Mouse (Mus musculus) forebrain, embryonic 11.5 days (tissue): Measurements from ENCODE around the gene Cfap97. TPM values are rescaled to one million over a fixed set of nuclear protein-coding genes. Genes with fewer than 3 reads are reported as not detected.

Experiments
- microRNA-seq: library from miRNA; unstranded; fragments of <30 nt; microRNA quantifications from one replicate; pipeline ENCODE4, GENCODE M21; 2016; ENCODE audit not compliant: insufficient number of aligned reads
- polyA plus RNA-seq: library from polyadenylated mRNA; unstranded; fragments of >200 nt; fragmentation: Nextera tagmentation; extraction: Ambion mirVana; gene quantifications from 2 replicates; pipeline ENCODE4 v1.2.1, GENCODE M21; 2014

The Cfap97 gene
- polyA plus RNA-seq, 1 experiment from 2014 or later = 15.6 TPM

Small RNAs within 50 kb of the gene (microRNA-seq; reads per million reads assigned to microRNA genes)
- not detected for gene Gm23812

Other genes with a start within 250 kb of the Cfap97 start
- 0.23 TPM in 1 of 2 replicates, not detected in the other for gene Ccdc110, start 217.2 kb upstream of the Cfap97 start, polyA plus RNA-seq
- 3.2 and 4.7 TPM in 2 replicates for gene 1700029J07Rik, start 176.5 kb upstream of the Cfap97 start, polyA plus RNA-seq
- 50.3 and 58.0 TPM in 2 replicates for gene Ufsp2, start 176.2 kb upstream of the Cfap97 start, polyA plus RNA-seq
- gene Lrp2bp, start 152.5 kb upstream of the Cfap97 start, polyA plus RNA-seq = 0.40 and 0.53 TPM in 2 replicates
- gene Ankrd37, start 146.1 kb upstream of the Cfap97 start, polyA plus RNA-seq = 13.4 and 15.4 TPM in 2 replicates
- 4.2 and 7.5 TPM in 2 replicates for gene Snx25, start 388 bp downstream of the Cfap97 start, polyA plus RNA-seq
- 417 and 429 TPM in 2 replicates for gene Slc25a4, start 59.5 kb downstream of the Cfap97 start, polyA plus RNA-seq
- 5.9 and 7.4 TPM in 2 replicates for gene Helt, start 142.9 kb downstream of the Cfap97 start, polyA plus RNA-seq